In the genomic region with DNA sequence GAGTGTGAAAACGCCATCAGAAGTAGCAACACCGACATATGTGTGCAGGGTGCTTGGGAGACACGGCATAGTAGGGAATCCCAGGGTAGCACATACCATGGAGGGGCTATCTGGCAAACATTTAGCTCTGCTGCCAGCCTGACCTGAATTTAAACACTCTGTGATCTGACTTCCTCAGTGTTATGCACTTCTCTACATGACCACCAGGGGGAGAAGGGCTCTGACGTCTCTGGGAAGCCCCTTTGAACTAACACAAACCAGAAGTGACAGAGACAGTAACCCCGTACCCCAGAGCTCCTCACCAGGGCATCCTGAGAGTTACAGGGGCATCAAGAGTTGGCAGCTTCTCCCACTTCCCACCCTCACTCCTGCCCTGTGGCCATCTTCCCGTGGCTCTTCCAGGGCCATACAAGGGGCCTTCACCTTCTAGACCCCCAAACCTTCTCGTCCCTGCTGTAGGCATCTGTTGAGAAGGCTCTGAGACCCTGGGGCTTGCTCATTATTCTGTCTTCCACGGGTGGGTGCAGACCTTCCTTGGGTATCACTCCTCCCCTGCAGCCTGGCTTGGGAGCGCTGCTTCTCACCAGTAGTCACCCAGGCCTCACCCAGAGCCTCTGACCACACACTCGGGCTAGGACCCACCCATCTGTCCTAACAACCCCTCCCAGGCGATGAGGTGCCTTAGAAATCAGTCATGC, we compare ENCODE assay signal across 9 mouse cellular contexts. TPM values are rescaled to one million over a fixed set of nuclear protein-coding genes. Genes with fewer than 3 reads are reported as not detected.
DNase-seq lines count a peak whose midpoint lies in the region; ATAC-seq lines count a peak whose summit lies in the region.
"Had no signal": no experiment of that assay in that cellular context is flagged by ENCODE, and none has a peak within 500 bp of the region (broad histone marks: within the 10 kb centered on the region; RNA-seq: fewer than 3 reads in every experiment).

No protein-coding gene starts in this region.

- no peaks in the 10 kb centered on the region for H3K36me3 ChIP-seq in hindbrain, embryonic 10.5 days
- H3K36me3 ChIP-seq in hindbrain, embryonic 12.5 days, result no peaks in the 10 kb centered on the region
- H3K36me3 ChIP-seq in stomach, embryonic 16.5 days (ENCODE audit: control insufficient read depth, insufficient read depth, low read length), result no peaks in the 10 kb centered on the region
- H3K36me3 ChIP-seq: embryonic facial prominence, embryonic 12.5 days had no signal

- H3K4me3 ChIP-seq in hindbrain, embryonic 10.5 days, result no peak overlapping the region
- H3K4me3 ChIP-seq in hindbrain, embryonic 12.5 days, result no peak overlapping the region
- H3K4me3 ChIP-seq in stomach, embryonic 16.5 days (replicated peaks; ENCODE audit: low read length), result no peak overlapping the region
- H3K4me3 ChIP-seq: embryonic facial prominence, embryonic 12.5 days had no signal

- no peak overlapping the region for H3K27ac ChIP-seq in hindbrain, embryonic 10.5 days
- no peak overlapping the region for H3K27ac ChIP-seq in hindbrain, embryonic 12.5 days
- no peak overlapping the region for H3K27ac ChIP-seq in stomach, embryonic 16.5 days (ENCODE audit: low read length)
- H3K27ac ChIP-seq: embryonic facial prominence, embryonic 12.5 days had no signal

- H3K9ac ChIP-seq in hindbrain, embryonic 12.5 days, result no peak overlapping the region
- H3K9ac ChIP-seq in stomach, embryonic 16.5 days (ENCODE audit: low read length), result no peak overlapping the region
- H3K9ac ChIP-seq: embryonic facial prominence, embryonic 12.5 days had no signal

- 46% methylated on average over 11 of the region's 11 CpGs for WGBS in hindbrain, embryonic 10.5 days
- 42% methylated on average over 11 of the region's 11 CpGs for WGBS in hindbrain, embryonic 12.5 days
- 41% methylated on average over 11 of the region's 11 CpGs for WGBS in stomach, embryonic 16.5 days

- no peaks in the 10 kb centered on the region for H3K9me3 ChIP-seq in hindbrain, embryonic 10.5 days
- H3K9me3 ChIP-seq in hindbrain, embryonic 12.5 days (replicated peaks), result no peaks in the 10 kb centered on the region
- no peaks in the 10 kb centered on the region for H3K9me3 ChIP-seq in stomach, embryonic 16.5 days (replicated peaks; ENCODE audit: control insufficient read depth, low read length)
- H3K9me3 ChIP-seq: embryonic facial prominence, embryonic 12.5 days had no signal

- peaks cover 10% of the 10 kb centered on the region for H3K4me1 ChIP-seq in hindbrain, embryonic 10.5 days (replicated peaks)
- peaks cover 25% of the 10 kb centered on the region for H3K4me1 ChIP-seq in hindbrain, embryonic 12.5 days
- H3K4me1 ChIP-seq in stomach, embryonic 16.5 days (ENCODE audit: control insufficient read depth, insufficient read depth, low read length), result no peaks in the 10 kb centered on the region

- H3K27me3 ChIP-seq in hindbrain, embryonic 10.5 days (ENCODE audit: insufficient read depth, poor library complexity, severe bottlenecking), result no peaks in the 10 kb centered on the region
- H3K27me3 ChIP-seq in hindbrain, embryonic 12.5 days, result no peaks in the 10 kb centered on the region
- H3K27me3 ChIP-seq in stomach, embryonic 16.5 days (ENCODE audit: control insufficient read depth, insufficient read depth, low read length), result no peaks in the 10 kb centered on the region
- H3K27me3 ChIP-seq: embryonic facial prominence, embryonic 12.5 days had no signal

- DNase-seq in hindbrain, embryonic 10.5 days (ENCODE audit: low spot score), result peak; percentile 61
- peak; percentile 68 for DNase-seq in ES-CJ7 (ENCODE audit: low read depth, low spot score)
- peak; percentile 83 for DNase-seq in cerebellum, adult 9-11 months
- peak; percentile 66 for DNase-seq in heart, postnatal 4 days
- peak; percentile 64 for DNase-seq in lung, postnatal 36 days
- no peak for DNase-seq in frontal cortex, postnatal 14 days (ENCODE audit: low spot score in 2 of 2)

- ATAC-seq in hindbrain, embryonic 12.5 days (ENCODE audit: low FRiP score), result no peak
- 0 out of 2 replicates have a peak, but pooled peaks have one; percentile 19 for ATAC-seq in stomach, embryonic 16.5 days (ENCODE audit: insufficient read depth, low FRiP score)

- no peak overlapping the region for H3K4me2 ChIP-seq in hindbrain, embryonic 12.5 days (replicated peaks)
- H3K4me2 ChIP-seq in stomach, embryonic 16.5 days (ENCODE audit: low read depth, low read length), result no peak overlapping the region
- H3K4me2 ChIP-seq: embryonic facial prominence, embryonic 12.5 days had no signal

RNA-seq across cellular contexts. Expression of gene Rcvrn, which starts 37.3 kb away (rescaled TPM):
- polyA plus RNA-seq in hindbrain, embryonic 10.5 days (2016; fragmentation: Nextera tagmentation; extraction: Ambion mirVana), result not detected in 2 replicates
- polyA plus RNA-seq in hindbrain, embryonic 12.5 days (2016; fragmentation: Nextera tagmentation; extraction: Ambion mirVana), result not detected in 2 replicates
- total RNA-seq in heart, postnatal 4 days (2021), result under 1 TPM in 1 of 2 experiments, not detected in 1; 0.26 TPM
- polyA plus RNA-seq in stomach, embryonic 16.5 days (2015; fragmentation: Nextera tagmentation; extraction: Ambion mirVana), result not detected in 2 replicates
- polyA plus RNA-seq: embryonic facial prominence, embryonic 12.5 days had no signal

Comparison
In these comparisons a context has a peak if more than half of its experiments do, and no peak if none do; other contexts are left out.
1. DNase-seq: peak in hindbrain, embryonic 10.5 days (single experiment), ES-CJ7 (single experiment), cerebellum, adult 9-11 months (single experiment), heart, postnatal 4 days (single experiment) and lung, postnatal 36 days (single experiment); none in frontal cortex, postnatal 14 days (0 of 2).